Mouse (Mus musculus): ENCODE measurements at regions not wholly inside any gene's neighbourhood (a gene's known extent, or its start where the extent isn't known, plus 50 kb on each side); places are given as distances from the start of the nearest gene placed in this dataset.

GRCm38 (mm10) chr13:83716711-83717171 lies 212.9 kb downstream of the Mef2c start:
- no peak for ATAC-seq (replicated peaks in 1 of 2; ENCODE audit: insufficient read depth in 1 of 2, low FRiP score in 2 of 2, low TSS enrichment in 1 of 2, low read depth in 1 of 2, poor library complexity in 2 of 2, severe bottlenecking in 2 of 2)

DNA sequence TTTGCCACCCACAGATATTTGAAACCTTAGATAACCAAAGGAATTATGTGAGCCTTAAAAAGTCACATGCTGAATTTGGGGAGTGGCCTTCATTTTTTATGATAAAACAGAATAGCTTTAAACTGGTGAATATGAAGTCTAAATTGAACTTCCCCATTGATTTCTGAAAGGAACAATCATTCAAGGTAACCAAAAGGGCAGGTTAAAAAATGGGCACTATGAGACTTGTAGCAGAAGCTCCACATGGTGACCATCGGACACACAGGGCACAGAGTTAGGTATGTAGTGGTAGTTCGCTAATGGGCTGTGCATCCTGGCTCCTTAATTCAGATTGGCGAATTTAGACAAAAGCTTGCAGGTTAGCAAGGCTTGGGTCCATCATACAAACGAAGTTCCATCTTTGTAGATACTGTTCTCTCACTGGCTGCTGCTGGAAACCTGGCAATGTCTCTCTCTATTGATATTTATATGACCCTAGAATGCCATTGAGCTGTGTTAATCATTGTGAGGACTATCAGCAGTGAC lies 213.9 kb downstream of the Mef2c start:
- ATAC-seq (replicated peaks in 1 of 2; ENCODE audit: insufficient read depth in 1 of 2, low FRiP score in 2 of 2, low TSS enrichment in 1 of 2, low read depth in 1 of 2, poor library complexity in 2 of 2, severe bottlenecking in 2 of 2): no peak

- ATAC-seq (replicated peaks in 1 of 2; ENCODE audit: insufficient read depth in 1 of 2, low FRiP score in 2 of 2, low TSS enrichment in 1 of 2, low read depth in 1 of 2, poor library complexity in 2 of 2, severe bottlenecking in 2 of 2): no peak
Measured at GRCm38 (mm10) chr13:83718431-83719410, 214.9 kb downstream of the Mef2c start.

GRCm38 (mm10) chr13:83719635-83720291 lies 215.9 kb downstream of the Mef2c start:
- ATAC-seq (replicated peaks in 1 of 2; ENCODE audit: insufficient read depth in 1 of 2, low FRiP score in 2 of 2, low TSS enrichment in 1 of 2, low read depth in 1 of 2, poor library complexity in 2 of 2, severe bottlenecking in 2 of 2): no peak

DNA sequence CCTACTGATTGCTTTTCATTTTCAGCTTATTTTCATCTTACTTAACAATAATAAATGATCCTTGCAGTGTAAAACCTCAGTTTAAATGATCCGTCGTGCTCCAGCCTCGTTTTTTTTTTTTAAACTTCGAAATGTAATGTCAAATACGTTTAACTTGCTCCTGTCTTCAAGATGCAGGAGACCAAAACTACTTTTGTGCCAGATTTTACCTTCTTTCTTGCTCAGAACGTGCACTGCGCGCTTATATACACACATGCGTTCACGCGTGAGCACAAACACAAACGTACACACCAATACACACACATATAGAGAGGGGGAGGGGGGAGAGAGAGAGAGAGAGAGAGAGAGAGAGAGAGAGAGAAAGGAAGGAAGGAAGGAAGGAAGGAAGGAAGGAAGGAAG lies 216.5 kb downstream of the Mef2c start:
- ATAC-seq (replicated peaks in 1 of 2; ENCODE audit: insufficient read depth in 1 of 2, low FRiP score in 2 of 2, low TSS enrichment in 1 of 2, low read depth in 1 of 2, poor library complexity in 2 of 2, severe bottlenecking in 2 of 2): no peak

DNA sequence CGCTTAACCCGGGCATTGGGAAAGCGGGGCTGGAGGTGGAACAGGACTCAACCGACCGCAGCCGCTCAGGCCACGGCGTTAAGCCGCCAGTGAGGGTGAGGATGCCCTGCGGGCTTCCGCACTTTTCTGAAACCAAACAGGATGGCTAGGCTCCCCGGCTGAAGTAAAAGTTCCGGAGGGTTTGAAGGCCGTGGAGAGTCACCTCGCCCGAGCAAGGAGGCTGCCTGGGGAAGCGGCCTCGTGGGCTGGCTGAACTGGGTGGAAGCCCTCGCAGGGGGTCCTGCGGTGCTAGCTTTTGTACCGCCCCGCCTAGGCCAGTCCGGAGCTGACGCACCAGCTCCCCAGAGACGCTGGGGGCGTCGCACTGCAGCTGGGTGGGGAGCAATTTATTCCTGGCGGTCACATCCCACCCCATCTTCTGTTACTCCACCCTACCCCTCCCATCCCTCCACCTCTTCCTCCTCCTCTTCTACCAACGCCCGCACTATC lies 217.1 kb downstream of the Mef2c start:
- peak; percentile 22 to 33; a peak in 2 of 4 replicates for ATAC-seq (replicated peaks in 1 of 2; ENCODE audit: insufficient read depth in 1 of 2, low FRiP score in 2 of 2, low TSS enrichment in 1 of 2, low read depth in 1 of 2, poor library complexity in 2 of 2, severe bottlenecking in 2 of 2)

GRCm38 (mm10) chr13:83721563-83721962 lies 217.7 kb downstream of the Mef2c start:
- ATAC-seq (replicated peaks in 1 of 2; ENCODE audit: insufficient read depth in 1 of 2, low FRiP score in 2 of 2, low TSS enrichment in 1 of 2, low read depth in 1 of 2, poor library complexity in 2 of 2, severe bottlenecking in 2 of 2): no peak

GRCm38 (mm10) chr13:83722241-83722640 lies 218.4 kb downstream of the Mef2c start:
- no peak for ATAC-seq (replicated peaks in 1 of 2; ENCODE audit: insufficient read depth in 1 of 2, low FRiP score in 2 of 2, low TSS enrichment in 1 of 2, low read depth in 1 of 2, poor library complexity in 2 of 2, severe bottlenecking in 2 of 2)

GRCm38 (mm10) chr13:83722791-83723190 lies 219.0 kb downstream of the Mef2c start:
- ATAC-seq (replicated peaks in 1 of 2; ENCODE audit: insufficient read depth in 1 of 2, low FRiP score in 2 of 2, low TSS enrichment in 1 of 2, low read depth in 1 of 2, poor library complexity in 2 of 2, severe bottlenecking in 2 of 2): no peak

DNA sequence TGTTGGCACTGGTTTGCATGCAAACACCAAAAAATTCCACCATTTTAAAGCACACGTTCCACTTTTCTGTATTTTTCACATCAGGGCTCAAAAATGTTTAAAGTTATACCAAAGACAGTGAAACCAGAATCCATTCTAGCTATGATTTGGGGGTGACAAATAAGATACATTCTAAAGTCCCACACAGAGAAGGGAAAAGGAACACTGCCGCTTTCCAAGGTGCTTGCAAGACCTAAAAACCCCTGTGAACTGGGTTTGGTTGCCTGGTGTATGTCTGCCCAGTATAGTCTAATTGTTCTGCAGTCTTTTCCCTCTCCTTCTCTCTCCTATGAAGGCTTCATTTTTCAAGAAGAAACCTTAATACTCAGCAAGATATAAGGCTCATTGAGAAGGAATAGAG lies 219.6 kb downstream of the Mef2c start:
- ATAC-seq (replicated peaks in 1 of 2; ENCODE audit: insufficient read depth in 1 of 2, low FRiP score in 2 of 2, low TSS enrichment in 1 of 2, low read depth in 1 of 2, poor library complexity in 2 of 2, severe bottlenecking in 2 of 2): no peak

GRCm38 (mm10) chr13:83724196-83724595 lies 220.4 kb downstream of the Mef2c start:
- ATAC-seq (replicated peaks in 1 of 2; ENCODE audit: insufficient read depth in 1 of 2, low FRiP score in 2 of 2, low TSS enrichment in 1 of 2, low read depth in 1 of 2, poor library complexity in 2 of 2, severe bottlenecking in 2 of 2): no peak

DNA sequence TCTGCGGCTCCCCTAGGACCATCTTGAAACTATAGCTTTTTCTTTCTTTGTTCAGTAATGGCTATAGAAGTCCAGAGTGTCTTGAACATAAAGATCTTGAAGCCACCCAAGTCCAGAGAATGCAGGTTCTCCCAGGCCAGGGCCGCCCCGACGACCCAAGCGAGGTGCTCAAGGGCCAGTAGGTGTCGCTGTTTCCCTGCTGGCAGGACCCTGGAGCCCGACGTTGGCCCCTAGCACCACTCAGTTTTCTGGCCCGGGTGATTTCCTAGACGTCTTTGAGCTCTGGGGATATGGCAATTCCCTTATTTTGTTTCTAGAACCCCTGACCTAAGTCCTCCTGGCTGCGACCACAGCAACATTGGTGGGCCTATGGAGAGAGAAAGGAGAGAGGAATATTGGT lies 221.2 kb downstream of the Mef2c start:
- ATAC-seq (replicated peaks in 1 of 2; ENCODE audit: insufficient read depth in 1 of 2, low FRiP score in 2 of 2, low TSS enrichment in 1 of 2, low read depth in 1 of 2, poor library complexity in 2 of 2, severe bottlenecking in 2 of 2): peak; percentile 58 to 62; a peak in 3 of 4 replicates

DNA sequence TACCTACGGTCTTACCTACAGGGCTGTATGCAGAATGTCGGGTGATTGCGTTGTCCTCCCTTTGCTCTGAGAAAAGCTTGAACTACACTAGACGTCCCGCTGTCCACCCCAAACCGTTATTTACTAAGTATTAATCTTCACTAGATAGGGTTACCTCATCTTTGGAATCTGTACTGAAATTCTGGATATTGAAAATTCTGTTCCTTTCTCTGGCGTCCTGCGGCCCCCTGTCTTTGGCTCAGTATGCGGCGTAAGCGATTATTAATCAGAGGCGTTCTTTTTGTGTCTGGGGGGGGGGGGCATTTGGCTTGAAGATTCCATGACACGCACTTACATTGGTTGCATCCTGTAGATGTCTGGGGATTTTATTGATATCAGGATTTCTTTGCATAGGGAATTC lies 222.0 kb downstream of the Mef2c start:
- ATAC-seq (replicated peaks in 1 of 2; ENCODE audit: insufficient read depth in 1 of 2, low FRiP score in 2 of 2, low TSS enrichment in 1 of 2, low read depth in 1 of 2, poor library complexity in 2 of 2, severe bottlenecking in 2 of 2): no peak

DNA sequence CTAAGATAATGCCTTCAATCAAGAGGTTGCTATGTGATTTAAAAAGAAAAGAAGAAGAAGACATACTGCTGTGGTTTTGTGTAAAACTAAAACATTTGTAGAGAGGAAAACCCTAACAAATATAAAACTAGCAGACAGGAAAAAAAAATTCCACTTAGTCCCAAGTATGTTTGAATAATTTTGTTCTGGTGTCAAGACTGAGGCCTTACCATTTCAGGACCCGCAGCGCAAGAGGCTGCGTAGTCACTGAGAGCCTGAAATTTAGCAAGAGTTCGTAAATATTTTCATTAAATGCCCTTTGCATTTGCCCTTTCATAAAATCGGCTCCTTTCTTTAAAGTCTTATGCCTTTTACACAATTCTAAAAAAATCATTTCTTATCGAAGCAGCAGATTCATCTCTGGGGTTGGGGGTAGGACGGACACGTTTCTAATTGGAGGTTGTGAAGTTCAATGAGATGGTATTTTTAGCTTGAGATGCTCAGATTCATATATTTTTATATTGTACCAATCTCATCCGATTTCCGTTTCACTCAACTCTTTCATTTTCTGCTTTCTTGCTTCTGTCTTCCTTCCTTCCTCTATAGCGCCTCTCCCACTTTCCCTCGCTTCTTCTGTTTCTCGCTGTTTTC lies 222.6 kb downstream of the Mef2c start:
- ATAC-seq (replicated peaks in 1 of 2; ENCODE audit: insufficient read depth in 1 of 2, low FRiP score in 2 of 2, low TSS enrichment in 1 of 2, low read depth in 1 of 2, poor library complexity in 2 of 2, severe bottlenecking in 2 of 2): no peak

GRCm38 (mm10) chr13:83727051-83727765 lies 223.4 kb downstream of the Mef2c start:
- ATAC-seq (replicated peaks in 1 of 2; ENCODE audit: insufficient read depth in 1 of 2, low FRiP score in 2 of 2, low TSS enrichment in 1 of 2, low read depth in 1 of 2, poor library complexity in 2 of 2, severe bottlenecking in 2 of 2): peak; percentile 44 to 46; a peak in 3 of 4 replicates

DNA sequence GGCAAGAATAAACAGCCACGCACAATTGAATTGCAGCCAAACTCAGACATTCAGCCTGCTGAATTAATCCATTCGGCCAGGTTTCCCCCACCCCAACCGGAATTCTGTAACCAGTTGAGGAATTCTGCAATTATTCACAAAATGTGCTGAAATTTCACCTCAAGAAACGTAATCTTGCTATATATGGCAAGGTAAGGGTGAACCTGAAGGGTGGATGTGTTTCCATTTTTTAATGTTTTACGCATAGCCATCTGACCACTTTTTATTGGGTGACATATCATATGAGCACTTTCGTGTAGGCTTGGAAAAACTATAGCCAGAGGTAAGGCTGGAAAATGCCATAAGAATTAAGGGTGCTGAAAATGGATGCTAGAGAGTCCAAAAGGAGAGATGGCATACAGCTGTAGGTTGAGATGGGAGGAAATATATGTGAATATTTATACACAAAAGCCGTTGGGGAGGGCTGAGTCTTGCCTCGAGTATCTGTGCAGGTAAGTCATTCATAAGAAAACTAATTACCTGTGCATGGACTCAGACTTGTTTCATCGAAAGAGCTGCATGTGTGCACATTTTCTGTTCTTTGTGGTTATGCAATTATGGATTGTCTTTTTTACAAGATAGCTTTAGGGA lies 224.0 kb downstream of the Mef2c start:
- no peak for ATAC-seq (replicated peaks in 1 of 2; ENCODE audit: insufficient read depth in 1 of 2, low FRiP score in 2 of 2, low TSS enrichment in 1 of 2, low read depth in 1 of 2, poor library complexity in 2 of 2, severe bottlenecking in 2 of 2)

Measured in hematopoietic stem cell, adult 5-6 weeks (primary cell).